Mouse (Mus musculus): ENCODE data around the gene Ppp1r1b.

Ppp1r1b gene

GRCm38 (mm10) chr11:98328371-98329069, 19.7 kb upstream of the Ppp1r1b start:
- intact Hi-C loops (cut with DNase I): no loop called here

- intact Hi-C loops (cut with DNase I): no loop called here
These were observed 18.9 kb upstream of the Ppp1r1b start, which contains the start of gene Neurod2 for GRCm38 (mm10) chr11:98329081-98329959. Neurod2 (minus strand) TSS chr11:98329648.

GRCm38 (mm10) chr11:98329960-98330744, 18.1 kb upstream of the Ppp1r1b start:
- intact Hi-C loops (cut with DNase I): no loop called here

GRCm38 (mm10) chr11:98330745-98331204, 17.4 kb upstream of the Ppp1r1b start:
- intact Hi-C loops (cut with DNase I): no loop called here

GRCm38 (mm10) chr11:98331401-98331800, 16.8 kb upstream of the Ppp1r1b start:
- intact Hi-C loops (cut with DNase I): no loop called here

- intact Hi-C loops (cut with DNase I): no loop called here
These were observed 16.0 kb upstream of the Ppp1r1b start for GRCm38 (mm10) chr11:98332186-98332585.

- intact Hi-C loops (cut with DNase I): no loop called here
These were observed 15.4 kb upstream of the Ppp1r1b start for GRCm38 (mm10) chr11:98332841-98333240.

GRCm38 (mm10) chr11:98333263-98333696, 14.9 kb upstream of the Ppp1r1b start:
- intact Hi-C loops (cut with DNase I): no loop called here

- intact Hi-C loops (cut with DNase I): no loop called here
These were observed 14.0 kb upstream of the Ppp1r1b start for GRCm38 (mm10) chr11:98333981-98334741.

- intact Hi-C loops (cut with DNase I): loop anchor here (5.0 kb wide), 1 partner anchor 43 kb away; no protein-coding TSS in a partner anchor
These were observed 13.0 kb upstream of the Ppp1r1b start for GRCm38 (mm10) chr11:98335250-98335649.

- intact Hi-C loops (cut with DNase I): loop anchor here (5.0 kb wide), 1 partner anchor 44 kb away; no protein-coding TSS in a partner anchor
These were observed 11.7 kb upstream of the Ppp1r1b start for GRCm38 (mm10) chr11:98336245-98337107.

GRCm38 (mm10) chr11:98338507-98338961, 9.7 kb upstream of the Ppp1r1b start:
- intact Hi-C loops (cut with DNase I): loop anchor here (5.0 kb wide), 1 partner anchor 46 kb away; no protein-coding TSS in a partner anchor

GRCm38 (mm10) chr11:98339071-98339501, 9.1 kb upstream of the Ppp1r1b start:
- intact Hi-C loops (cut with DNase I): loop anchor here (5.0 kb wide), 1 partner anchor 47 kb away; no protein-coding TSS in a partner anchor

- intact Hi-C loops (cut with DNase I): loop anchor here (5.0 kb wide), 1 partner anchor 47 kb away; no protein-coding TSS in a partner anchor
These were observed 8.4 kb upstream of the Ppp1r1b start for GRCm38 (mm10) chr11:98339679-98340287.

- intact Hi-C loops (cut with DNase I): no loop called here
These were observed 7.6 kb upstream of the Ppp1r1b start for GRCm38 (mm10) chr11:98340597-98340996.

- intact Hi-C loops (cut with DNase I): no loop called here
These were observed 7.0 kb upstream of the Ppp1r1b start for GRCm38 (mm10) chr11:98341174-98341573.

GRCm38 (mm10) chr11:98342000-98342945, 5.9 kb upstream of the Ppp1r1b start:
- intact Hi-C loops (cut with DNase I): loop anchor here (2.0 kb wide), 1 partner anchor 77 kb away; no protein-coding TSS in a partner anchor
